In the genomic region with DNA sequence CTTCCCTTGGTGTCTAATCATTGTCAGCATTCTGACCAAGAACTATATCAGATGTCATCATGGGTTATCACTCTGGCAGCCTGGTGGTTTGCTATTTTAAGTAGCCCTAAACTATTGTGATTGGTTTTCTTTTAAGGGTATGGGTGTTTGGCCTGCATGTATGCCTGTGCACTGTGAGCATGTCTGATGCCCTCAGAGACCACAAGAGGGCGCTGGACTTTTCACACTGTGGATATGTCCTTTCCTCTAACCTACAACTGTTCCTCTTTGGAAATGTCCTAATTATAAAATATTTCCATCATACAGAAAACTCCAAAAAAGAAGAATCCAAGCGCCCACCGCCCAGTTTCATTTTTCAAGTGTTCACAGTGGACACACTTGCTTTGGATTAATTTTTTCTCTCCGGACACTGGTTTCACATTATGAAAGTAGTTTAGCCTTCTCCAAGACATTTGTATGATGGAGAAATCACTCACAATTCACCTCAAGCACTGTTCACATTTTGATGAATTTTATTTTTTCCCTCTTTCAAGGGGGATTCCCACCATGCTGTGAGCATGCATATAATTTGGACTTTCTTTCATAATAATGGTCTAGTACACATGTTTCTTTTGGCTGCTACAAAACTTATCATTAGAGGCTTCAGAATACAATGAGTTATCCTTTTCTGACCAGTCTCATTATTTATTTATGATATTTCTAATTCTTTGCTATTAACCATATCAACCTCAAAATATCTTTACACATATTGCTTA, we compare ENCODE assay signal across 10 mouse cellular contexts. TPM values are rescaled to one million over a fixed set of nuclear protein-coding genes. Genes with fewer than 3 reads are reported as not detected.
DNase-seq lines count a peak whose midpoint lies in the region; ATAC-seq and TF ChIP-seq lines count a peak whose summit lies in the region.
"Had no signal": no experiment of that assay in that cellular context is flagged by ENCODE, and none has a peak within 500 bp of the region (broad histone marks: within the 10 kb centered on the region; RNA-seq: fewer than 3 reads in every experiment).

No protein-coding gene starts in this region.

- no peak overlapping the region for H3K4me2 ChIP-seq in midbrain, embryonic 13.5 days (replicated peaks)
- H3K4me2 ChIP-seq: stomach, embryonic 15.5 days had no signal

- peaks cover 16% of the 10 kb centered on the region for H3K4me1 ChIP-seq in midbrain, embryonic 10.5 days
- H3K4me1 ChIP-seq in midbrain, embryonic 13.5 days (replicated peaks) = peaks cover 5% of the 10 kb centered on the region; the same call in 1 of the 2 replicates
- no peaks in the 10 kb centered on the region; the same call in 1 of the 2 replicates for H3K4me1 ChIP-seq in bone marrow macrophage, adult 2 months (ENCODE audit: control insufficient read depth, insufficient read depth, low read length)
- H3K4me1 ChIP-seq: stomach, embryonic 15.5 days had no signal

- no peak for TF ChIP-seq POLR2A in bone marrow macrophage, adult 2 months (IDR thresholded peaks at IDR 0.05; ENCODE audit: borderline replicate concordance, low read depth, low read length)

- DNase-seq in cerebellum, adult 9-10 months = peak; percentile 18
- DNase-seq in cerebellum, adult 8-10 months = no peak
- DNase-seq in midbrain, embryonic 10.5 days (ENCODE audit: low spot score) = peak; percentile 20
- peak; percentile 34 for DNase-seq in lung, postnatal 36 days
- DNase-seq in left cerebral cortex, adult 9 months (ENCODE audit: low spot score in 2 of 2) = no peak
- no peak for DNase-seq in layer of hippocampus, postnatal 36 days

- H3K36me3 ChIP-seq in midbrain, embryonic 10.5 days = no peaks in the 10 kb centered on the region
- no peaks in the 10 kb centered on the region for H3K36me3 ChIP-seq in midbrain, embryonic 13.5 days
- H3K36me3 ChIP-seq: stomach, embryonic 15.5 days had no signal

- H3K9me3 ChIP-seq in midbrain, embryonic 10.5 days (replicated peaks) = no peaks in the 10 kb centered on the region
- H3K9me3 ChIP-seq in midbrain, embryonic 13.5 days = no peaks in the 10 kb centered on the region
- H3K9me3 ChIP-seq: stomach, embryonic 15.5 days had no signal

- no peak overlapping the region for H3K9ac ChIP-seq in midbrain, embryonic 13.5 days (replicated peaks)
- H3K9ac ChIP-seq: stomach, embryonic 15.5 days had no signal

- no peak for ATAC-seq in midbrain, embryonic 13.5 days

- no peaks in the 10 kb centered on the region for H3K27me3 ChIP-seq in midbrain, embryonic 10.5 days (ENCODE audit: low read depth, poor library complexity, severe bottlenecking)
- H3K27me3 ChIP-seq in midbrain, embryonic 13.5 days = no peaks in the 10 kb centered on the region
- H3K27me3 ChIP-seq: stomach, embryonic 15.5 days had no signal

- WGBS in midbrain, embryonic 10.5 days = 68% methylated on average over 4 of the region's 4 CpGs
- 72% methylated on average over 4 of the region's 4 CpGs for WGBS in midbrain, embryonic 13.5 days

- TF ChIP-seq CTCF in bone marrow macrophage, adult 2 months (IDR thresholded peaks at IDR 0.05; ENCODE audit: low read depth, low read length) = peak; percentile 53

- H3K27ac ChIP-seq in midbrain, embryonic 10.5 days (replicated peaks) = no peak overlapping the region
- no peak overlapping the region for H3K27ac ChIP-seq in midbrain, embryonic 13.5 days
- H3K27ac ChIP-seq in bone marrow macrophage, adult 2 months (ENCODE audit: insufficient read depth, low read depth, low read length) = no peak overlapping the region
- H3K27ac ChIP-seq: stomach, embryonic 15.5 days had no signal

- H3K4me3 ChIP-seq in midbrain, embryonic 10.5 days = no peak overlapping the region
- H3K4me3 ChIP-seq in midbrain, embryonic 13.5 days (replicated peaks) = no peak overlapping the region
- H3K4me3 ChIP-seq in bone marrow macrophage, adult 2 months (ENCODE audit: insufficient read depth, low read length) = no peak overlapping the region
- H3K4me3 ChIP-seq: stomach, embryonic 15.5 days had no signal

RNA-seq across cellular contexts. Expression of a gene that starts 35.5 kb away (rescaled TPM):
- 3.4 and 5.7 TPM in 2 replicates for polyA plus RNA-seq in midbrain, embryonic 10.5 days (2016; fragmentation: Nextera tagmentation; extraction: Ambion mirVana)
- 24.9 and 26.9 TPM in 2 replicates for polyA plus RNA-seq in midbrain, embryonic 13.5 days (2015; fragmentation: Nextera tagmentation; extraction: Ambion mirVana)
- 0.60 and 1.3 TPM in 2 replicates for polyA plus RNA-seq in bone marrow macrophage, adult 2 months (2012; ENCODE audit: insufficient read depth, insufficient read length, missing spikeins)
- total RNA-seq in layer of hippocampus, postnatal 36 days (2021) = 10 to 100 TPM; 31.9 to 35.2 TPM
- polyA plus RNA-seq: C2C12 had no signal

Comparison
In these comparisons a context has a peak if more than half of its experiments do, and no peak if none do; other contexts are left out.
1. DNase-seq: peak in cerebellum, adult 9-10 months (single experiment), midbrain, embryonic 10.5 days (single experiment) and lung, postnatal 36 days (single experiment); none in cerebellum, adult 8-10 months (single experiment), left cerebral cortex, adult 9 months (0 of 2) and layer of hippocampus, postnatal 36 days (0 of 2).